Mouse (Mus musculus) CH12.LX (cell line): Measurements from ENCODE around the gene Ncoa7. TPM values are rescaled to one million over a fixed set of nuclear protein-coding genes. Genes with fewer than 3 reads are reported as not detected.

Source experiments
- DNase-seq: peaks from one replicate; pipeline ENCODE4 v3.0.0-alpha.2; 2013; ENCODE audit errors: extremely low read depth
- H3K27ac ChIP-seq: 2 replicates; pipeline ENCODE4 v1.5.1; 2012; ENCODE audit warnings: low read depth, mild to moderate bottlenecking, control low read depth, moderate library complexity; ENCODE audit not compliant: insufficient read depth
- H3K27me3 ChIP-seq: replicated peaks from 2 replicates; pipeline ENCODE3; 2012; ENCODE audit warnings: inconsistent platforms
- H3K36me3 ChIP-seq, 2 experiments: replicated peaks in 1 of 2; 2 replicates each; pipeline versions ENCODE3 to v1.6.1; 2012; ENCODE audit warnings: inconsistent platforms in 1 of 2, low read length in 1 of 2, mild to moderate bottlenecking in 1 of 2, mixed read lengths in 1 of 2, moderate library complexity in 1 of 2; ENCODE audit not compliant: control insufficient read depth in 1 of 2, insufficient read depth in 1 of 2
- H3K4me1 ChIP-seq, 2 experiments: 2 replicates each; pipeline ENCODE4 v1.6.1; 2012; ENCODE audit warnings: inconsistent platforms in 1 of 2, moderate library complexity in 1 of 2; ENCODE audit not compliant: insufficient read depth in 2 of 2, control insufficient read depth in 1 of 2
- H3K4me2 ChIP-seq: 2 replicates; pipeline ENCODE4 v1.6.1; 2012; ENCODE audit warnings: low read depth, mild to moderate bottlenecking, control low read depth; ENCODE audit not compliant: poor library complexity, insufficient read depth, severe bottlenecking
- H3K4me3 ChIP-seq, 3 experiments: fragments of 150-350 bp in 1 of 3; sonication (generic) in 1 of 3; replicated peaks in 1 of 3; 2 replicates each; pipeline versions ENCODE3 to v1.5.1; 2011 to 2012; ENCODE audit warnings: low read depth in 2 of 3, low read length in 2 of 3, mild to moderate bottlenecking in 2 of 3, moderate library complexity in 2 of 3, control low read depth in 1 of 3, improper control_type of control experiment in 1 of 3, inconsistent platforms in 1 of 3, mixed read lengths in 1 of 3; ENCODE audit not compliant: poor library complexity in 1 of 3
- H3K79me2 ChIP-seq: replicated peaks from 2 replicates; pipeline ENCODE4 v1.6.1; 2012; ENCODE audit warnings: mild to moderate bottlenecking, moderate library complexity; ENCODE audit not compliant: control insufficient read depth, poor library complexity, insufficient read depth, severe bottlenecking; ENCODE audit errors: extremely low read depth
- H3K9ac ChIP-seq: 2 replicates; pipeline ENCODE4 v1.6.1; 2012; ENCODE audit warnings: low read depth, mild to moderate bottlenecking, control low read depth, moderate library complexity; ENCODE audit not compliant: insufficient read depth
- H3K9me3 ChIP-seq: replicated peaks from 2 replicates; pipeline ENCODE3; 2012; ENCODE audit warnings: low read length, inconsistent platforms, mixed read lengths
- BHLHE40 ChIP-seq: IDR thresholded peaks from 2 replicates; pipeline ENCODE4 v1.6.1; 2011; ENCODE audit warnings: mild to moderate bottlenecking, low read depth, low read length, improper control_type of control experiment
- CTCF ChIP-seq, 2 experiments: IDR thresholded peaks in 1 of 2; conservative IDR thresholded peaks in 1 of 2; 2 replicates each; pipeline ENCODE4 v1.5.1; 2011 to 2012; ENCODE audit warnings: low read depth in 2 of 2, low read length in 2 of 2, improper control_type of control experiment in 1 of 2, inconsistent platforms in 1 of 2, mild to moderate bottlenecking in 1 of 2, moderate library complexity in 1 of 2
- ELF1 ChIP-seq: IDR thresholded peaks from 2 replicates; pipeline ENCODE4 v1.6.1; 2014; ENCODE audit warnings: low read depth, mild to moderate bottlenecking, inconsistent platforms, low read length, improper control_type of control experiment
- GABPA ChIP-seq: IDR thresholded peaks from 2 replicates; pipeline ENCODE4 v1.6.1; 2012; ENCODE audit warnings: low read depth, low read length, improper control_type of control experiment, inconsistent platforms; ENCODE audit not compliant: insufficient replicate concordance
- IRF4 ChIP-seq: IDR thresholded peaks from 2 replicates; pipeline ENCODE4 v1.6.1; 2014; ENCODE audit warnings: low read depth, mild to moderate bottlenecking, inconsistent platforms, low read length, improper control_type of control experiment
- KAT2A ChIP-seq: IDR thresholded peaks from 2 replicates; pipeline ENCODE4 v1.6.1; 2012; ENCODE audit warnings: low read length, improper control_type of control experiment, inconsistent platforms; ENCODE audit not compliant: insufficient replicate concordance
- MAZ ChIP-seq: IDR thresholded peaks from 2 replicates; pipeline ENCODE4 v1.6.1; 2012; ENCODE audit warnings: low read depth, mild to moderate bottlenecking, inconsistent platforms, low read length, improper control_type of control experiment, moderate library complexity
- MEF2A ChIP-seq: IDR thresholded peaks from 2 replicates; pipeline ENCODE4 v1.6.1; 2014; ENCODE audit warnings: low read depth, mild to moderate bottlenecking, inconsistent platforms, low read length, improper control_type of control experiment, borderline replicate concordance
- POLR2A ChIP-seq: IDR thresholded peaks from 2 replicates; pipeline ENCODE4 v1.6.1; 2011; ENCODE audit warnings: low read depth, mild to moderate bottlenecking, improper control_type of control experiment, low read length
- RCOR1 ChIP-seq: conservative IDR thresholded peaks from 2 replicates; pipeline ENCODE4 v1.6.1; 2012; ENCODE audit warnings: low read depth, mild to moderate bottlenecking, inconsistent platforms, low read length, improper control_type of control experiment
- TCF12 ChIP-seq: IDR thresholded peaks from 2 replicates; pipeline ENCODE4 v1.6.1; 2014; ENCODE audit warnings: low read depth, mild to moderate bottlenecking, inconsistent platforms, low read length, improper control_type of control experiment
- USF1 ChIP-seq: IDR thresholded peaks from 2 replicates; pipeline ENCODE4 v1.6.1; 2014; ENCODE audit warnings: low read depth, mild to moderate bottlenecking, inconsistent platforms, low read length, improper control_type of control experiment
- USF2 ChIP-seq: conservative IDR thresholded peaks from 2 replicates; pipeline ENCODE4 v1.6.1; 2011; ENCODE audit warnings: low read depth, low read length, improper control_type of control experiment
- ZC3H11A ChIP-seq: IDR thresholded peaks from 2 replicates; pipeline ENCODE4 v1.6.1; 2012; ENCODE audit warnings: low read depth, mild to moderate bottlenecking, inconsistent platforms, low read length, improper control_type of control experiment
- ZMIZ1 ChIP-seq: IDR thresholded peaks from 2 replicates; pipeline ENCODE4 v1.6.1; 2012; ENCODE audit warnings: low read depth, mild to moderate bottlenecking, inconsistent platforms, low read length, improper control_type of control experiment
- dilution Hi-C: fragments of 300-500 bp; cut with MboI; formaldehyde crosslinking; loops from 2 replicates; pipeline ENCODE4 v1.14.3; 2020; ENCODE audit warnings: low sequenced_read_pairs; ENCODE audit not compliant: extremely low pct_unique_long_range_greater_than_20kb, extremely low pct_ligation_motif_present
- in situ Hi-C: fragments of 300-500 bp; cut with MboI; formaldehyde crosslinking; loops from 3 replicates; pipeline ENCODE4 v1.14.3; 2019; ENCODE audit warnings: low sequenced_read_pairs, low pct_ligation_motif_present, low pct_unique_long_range_greater_than_20kb, mixed read lengths
- polyA plus RNA-seq: library from polyadenylated mRNA; unstranded; fragments of >175 nt; gene quantifications from 2 replicates; pipeline ENCODE4 v1.2.1, GENCODE M21; 2012; ENCODE audit warnings: low read depth; ENCODE audit not compliant: insufficient read length
- total RNA-seq, 2 experiments: library from RNA; depleted of rRNA; stranded (reverse); fragments of 300-350 nt in 1 of 2; fragments of >200 nt in 1 of 2; gene quantifications; 2 replicates each; pipeline ENCODE4 v1.2.3; 2012 to 2014

The Ncoa7 gene
- total and polyA plus RNA-seq, 3 experiments: 4.7 to 9.2 (median 7.0) TPM

DNA sequence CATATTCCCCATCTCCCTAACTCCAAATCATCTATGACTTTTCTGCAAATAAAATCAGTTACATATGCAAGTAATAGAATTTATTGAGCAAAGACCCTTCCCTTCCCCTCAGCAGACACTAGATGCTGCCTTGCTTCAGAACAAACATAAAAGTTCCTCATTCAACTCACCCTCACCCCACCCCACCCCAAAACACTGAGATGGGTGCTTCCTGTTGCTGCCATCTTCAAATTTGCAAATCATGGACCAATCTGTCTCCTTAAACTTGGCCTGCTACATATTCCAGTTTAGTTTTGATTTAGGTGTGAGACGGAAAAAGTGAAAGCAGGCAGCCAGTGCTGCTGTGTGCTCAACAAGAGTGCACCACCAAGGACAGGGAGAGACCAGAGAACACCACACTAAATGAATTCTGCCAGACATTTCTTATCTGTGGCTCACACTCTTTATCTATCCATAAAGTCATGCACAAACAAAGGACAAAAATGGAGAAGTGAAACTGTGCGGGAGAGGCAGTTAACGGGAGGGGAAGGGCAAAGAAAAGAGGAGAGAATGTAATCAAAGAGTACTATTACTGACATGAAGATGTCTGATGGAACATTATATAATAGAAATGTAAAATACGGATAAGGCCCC, 48.2 kb downstream of the Ncoa7 start:
- Histone ChIP-seq H3K36me3 (no peaks in the 10 kb centered on the region), H3K9me3 (no peaks in the 10 kb centered on the region), H3K4me3 (no peak overlapping the region), H3K4me2 (peak overlapping the region; percentile 48), H3K4me1 (peaks cover 0 to 32% of the 10 kb centered on the region in 2 experiments; a peak in 3 of 4 replicates), H3K9ac (no peak overlapping the region), H3K79me2 (no peaks in the 10 kb centered on the region), H3K27ac (no peak overlapping the region), H3K27me3 (no peaks in the 10 kb centered on the region)
- no peak for TF ChIP-seq GABPA
- TF ChIP-seq MEF2A: no peak
- TF ChIP-seq TCF12: no peak
- TF ChIP-seq IRF4: peak; percentile 82
- no peak for TF ChIP-seq KAT2A
- no peak for TF ChIP-seq RCOR1
- TF ChIP-seq BHLHE40: no peak
- DNase-seq: peak; percentile 49
- in situ Hi-C loops (no loop called here), dilution Hi-C loops (no loop called here)

- DNase-seq: no peak
- no peak overlapping the region for H3K9ac ChIP-seq
- no peak overlapping the region for H3K27ac ChIP-seq
- no peaks in the 10 kb centered on the region for H3K79me2 ChIP-seq
- no peak overlapping the region for H3K4me3 ChIP-seq
- H3K4me1 ChIP-seq: peaks cover 3 to 41% of the 10 kb centered on the region in 2 experiments; a peak in 3 of 4 replicates
- H3K4me2 ChIP-seq: no peak overlapping the region
- TF ChIP-seq ZC3H11A (no peak), USF1 (no peak), ELF1 (no peak), CTCF (conservative IDR thresholded peaks at IDR 0.05 in 1 of 2, IDR thresholded peaks at IDR 0.05 in 1 of 2; ENCODE audit: low read depth in 2 of 2, low read length in 2 of 2) (no peak), POLR2A (no peak), ZMIZ1 (no peak)
- no peaks in the 10 kb centered on the region for H3K27me3 ChIP-seq
- in situ Hi-C loops: no loop called here
- dilution Hi-C loops: no loop called here
- H3K36me3 ChIP-seq: no peaks in the 10 kb centered on the region
- no peaks in the 10 kb centered on the region for H3K9me3 ChIP-seq
Observed at GRCm38 (mm10) chr10:30754082-30754481, 49.0 kb downstream of the Ncoa7 start.

GRCm38 (mm10) chr10:30752485-30752884, 50.6 kb downstream of the Ncoa7 start:
- H3K79me2 ChIP-seq: no peaks in the 10 kb centered on the region
- no peak overlapping the region for H3K4me2 ChIP-seq
- H3K4me3 ChIP-seq: no peak overlapping the region
- H3K9ac ChIP-seq: no peak overlapping the region
- in situ Hi-C loops: no loop called here
- H3K36me3 ChIP-seq: no peaks in the 10 kb centered on the region
- no peaks in the 10 kb centered on the region for H3K9me3 ChIP-seq
- dilution Hi-C loops: no loop called here
- no peaks in the 10 kb centered on the region for H3K27me3 ChIP-seq
- peaks cover 6 to 51% of the 10 kb centered on the region in 2 experiments; a peak in 3 of 4 replicates for H3K4me1 ChIP-seq
- TF ChIP-seq IRF4 (no peak), RCOR1 (no peak), ZMIZ1 (no peak), TCF12 (no peak), MAZ (no peak), USF2 (no peak)
- no peak for DNase-seq
- no peak overlapping the region for H3K27ac ChIP-seq
